Mouse (Mus musculus): ENCODE data around the gene Plekho1.
"Not testable (repeated sequence)": the region's sequence is repeated elsewhere in the genome, so short reads cannot be mapped to it uniquely, and the experiment has no call there.

The Plekho1 gene

GRCm38 (mm10) chr3:95951566-95951965 is 44.2 kb downstream of the Plekho1 start:
- not testable (repeated sequence) for DNase-seq (ENCODE audit: low read depth in 2 of 2, low spot score in 2 of 2)

DNA sequence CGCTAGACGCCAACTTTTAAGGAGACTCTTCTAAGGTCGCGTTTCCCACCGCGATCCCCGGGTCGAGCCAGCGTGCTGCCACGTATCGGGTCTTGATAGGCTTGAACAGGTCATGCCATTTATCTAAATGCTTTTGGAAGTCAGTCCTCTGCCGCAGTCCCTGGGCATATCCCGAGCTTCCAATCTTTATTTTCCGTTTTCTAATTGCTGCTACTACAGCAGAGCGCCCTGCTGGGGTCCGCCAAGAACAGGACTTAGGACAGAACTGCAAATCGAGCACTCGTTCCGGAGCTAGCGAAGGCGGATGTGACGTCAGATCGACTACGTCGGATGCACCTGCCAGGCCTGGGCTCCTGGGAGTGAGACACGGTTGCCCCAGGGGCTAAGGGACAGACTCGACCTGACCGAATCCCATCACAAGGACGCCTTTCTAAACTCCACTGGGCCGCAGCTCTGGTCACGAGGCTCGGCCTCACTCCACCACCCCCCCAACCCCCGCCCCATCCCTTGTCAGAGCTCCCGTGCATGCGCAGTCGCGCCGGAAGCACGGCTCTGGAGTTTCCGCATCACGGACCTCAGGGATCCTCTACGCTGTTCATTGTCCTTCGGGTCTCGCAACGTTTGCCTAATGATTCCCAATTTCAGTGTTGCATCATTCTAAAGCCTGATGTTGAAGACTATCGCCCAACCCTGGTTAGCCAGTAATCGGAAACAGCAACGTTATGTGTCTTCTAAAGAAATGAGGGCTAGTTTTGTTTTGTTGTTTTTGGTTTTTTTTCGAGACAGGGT is 44.8 kb downstream of the Plekho1 start:
- DNase-seq (ENCODE audit: low read depth in 2 of 2, low spot score in 2 of 2): peak; percentile 81 to 88

DNA sequence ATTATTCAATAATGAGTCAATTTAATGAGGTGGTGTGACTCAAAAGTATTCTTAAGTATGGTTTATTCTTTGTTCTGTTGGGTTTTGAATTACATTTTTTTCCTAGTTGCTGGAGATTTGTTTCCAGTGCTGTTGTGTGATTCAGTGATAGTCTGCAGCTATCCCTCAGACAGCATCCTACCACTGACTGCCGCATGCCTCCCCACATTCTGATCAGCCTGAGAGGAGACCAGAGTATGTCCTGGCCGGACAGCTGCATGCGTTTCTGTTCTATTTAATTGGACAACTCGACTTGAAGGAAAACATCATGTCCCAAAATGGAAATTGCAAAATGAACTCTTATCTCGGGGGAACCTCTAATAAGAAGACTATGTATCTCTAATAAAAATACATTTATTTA is 47.5 kb downstream of the Plekho1 start:
- no peak for DNase-seq (ENCODE audit: low read depth in 2 of 2, low spot score in 2 of 2)

DNA sequence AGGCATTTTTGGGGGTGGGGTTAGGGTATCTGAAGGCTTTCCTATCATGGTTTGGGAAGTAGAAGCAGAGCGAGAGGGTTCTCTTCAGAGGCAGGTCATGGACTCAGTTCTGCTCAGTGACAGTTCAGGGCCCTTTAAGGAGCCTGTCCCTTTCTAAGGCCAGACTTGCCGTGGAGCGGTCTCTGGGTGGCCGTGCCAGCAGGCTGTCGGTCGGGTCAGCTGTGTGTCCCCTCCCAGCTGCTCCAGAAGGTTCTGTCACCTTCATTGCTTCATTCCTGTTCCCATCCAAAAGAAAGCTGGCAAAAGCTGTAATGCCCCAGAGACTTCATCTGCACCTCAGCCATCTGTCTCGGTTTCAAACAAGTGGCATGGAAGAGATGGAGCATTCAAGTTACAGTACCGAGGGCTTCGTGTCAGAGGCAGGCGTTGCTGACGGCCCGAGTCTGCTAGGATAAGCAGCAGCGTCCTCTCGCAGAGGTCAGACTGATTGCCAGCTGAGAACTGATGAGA is 50.0 kb downstream of the Plekho1 start:
- no peak for DNase-seq (ENCODE audit: low read depth in 2 of 2, low spot score in 2 of 2)

DNA sequence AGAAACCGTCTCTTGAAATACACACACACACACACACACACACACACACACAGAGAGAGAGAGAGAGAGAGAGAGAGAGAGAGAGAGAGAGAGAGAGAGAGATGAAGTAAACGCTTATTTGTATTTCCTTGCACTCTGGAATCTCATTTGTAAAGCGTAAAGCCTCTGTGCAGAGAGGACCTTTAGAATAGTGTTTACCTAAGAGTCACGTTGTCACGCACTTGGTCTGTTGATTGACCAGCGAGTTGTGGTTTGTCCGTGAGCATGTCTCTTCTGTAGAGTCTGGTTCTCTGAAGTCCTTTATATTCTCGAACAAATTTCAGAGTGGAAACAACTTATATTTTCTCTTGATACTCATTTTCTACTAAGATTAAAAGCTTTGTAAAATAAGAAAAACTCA is 51.1 kb downstream of the Plekho1 start:
- DNase-seq (ENCODE audit: low read depth in 2 of 2, low spot score in 2 of 2): no peak

DNA sequence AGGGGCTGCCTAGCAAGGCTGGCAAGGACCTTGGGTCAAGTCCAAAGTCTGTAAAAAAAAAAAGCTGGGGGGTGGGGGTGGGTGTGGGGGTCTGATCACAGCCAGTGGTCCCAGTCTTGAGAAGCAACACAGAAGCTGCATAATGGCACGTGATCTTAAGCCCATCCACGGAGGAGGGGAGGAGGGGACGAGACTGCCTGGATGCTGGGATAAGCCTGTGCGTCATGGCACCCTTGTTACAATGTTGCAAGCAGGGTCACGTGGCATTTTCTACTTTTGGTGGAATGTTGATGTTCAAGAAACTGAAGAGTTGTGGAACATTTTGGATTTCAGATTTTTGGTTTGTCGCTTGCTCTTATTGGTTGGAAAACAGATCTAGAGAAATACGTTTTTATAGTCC is 52.6 kb downstream of the Plekho1 start:
- no peak for DNase-seq (ENCODE audit: low read depth in 2 of 2, low spot score in 2 of 2)

DNA sequence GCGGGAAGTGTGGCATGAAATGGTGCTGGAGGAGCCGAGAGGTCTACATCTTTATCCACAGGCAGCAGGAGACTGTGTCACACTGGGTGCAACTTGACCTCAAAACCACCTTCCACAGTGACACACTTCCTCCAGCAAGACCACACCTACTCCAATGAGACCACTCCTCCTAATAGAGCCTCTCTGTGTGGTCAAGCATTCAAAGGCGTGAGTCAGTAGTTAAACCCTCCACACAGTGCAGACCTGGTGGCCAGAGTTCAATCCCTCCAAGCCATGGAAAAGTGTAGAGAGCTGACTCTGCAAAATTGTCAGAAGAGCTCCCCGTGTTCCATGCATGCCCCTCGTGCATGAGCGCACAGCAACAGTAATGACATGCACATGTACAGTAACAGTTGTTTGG is 53.1 kb downstream of the Plekho1 start:
- no peak for DNase-seq (ENCODE audit: low read depth in 2 of 2, low spot score in 2 of 2)

DNA sequence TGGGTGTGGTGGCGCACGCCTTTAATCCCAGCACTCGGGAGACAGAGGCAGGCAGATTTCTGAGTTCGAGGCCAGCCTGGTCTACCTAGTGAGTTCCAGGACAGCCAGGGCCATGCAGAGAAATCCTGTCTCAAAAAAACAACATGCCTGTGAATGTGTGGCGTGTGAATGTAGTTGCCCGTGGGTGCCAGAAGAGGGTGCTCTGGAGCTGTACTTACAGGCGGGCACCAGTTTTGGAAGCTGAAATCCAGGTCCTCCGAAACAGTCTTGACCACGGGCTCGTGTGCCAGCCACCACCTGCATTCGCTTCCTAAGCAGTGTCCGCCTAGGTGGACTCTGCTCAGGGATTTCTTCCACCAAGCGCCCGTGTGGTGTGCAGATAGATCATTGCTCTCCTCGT is 57.0 kb downstream of the Plekho1 start:
- peak in 1 of 2 experiments; percentile 19 for DNase-seq (ENCODE audit: low read depth in 2 of 2, low spot score in 2 of 2)

All from CD8-positive naive resting alpha-beta T cell, adult 2 months (primary cell).